Mouse (Mus musculus) olfactory bulb, adult 2 months (tissue): ENCODE results near the gene Ethe1. TPM values are rescaled to one million over a fixed set of nuclear protein-coding genes. Genes with fewer than 3 reads are reported as not detected.
A peak's percentile ranks its signal among the peaks of the same experiment; 100 is the strongest.
"Not testable (repeated sequence)": the region's sequence is repeated elsewhere in the genome, so short reads cannot be mapped to it uniquely, and the experiment has no call there.

Source experiments
- H3K27ac ChIP-seq: fragments of 200-500 bp; 2 replicates; pipeline ENCODE4 v1.5.1; 2012; ENCODE audit warnings: low read depth, low read length; ENCODE audit not compliant: insufficient read depth
- H3K4me1 ChIP-seq: fragments of 200-500 bp; 2 replicates; pipeline ENCODE4 v1.6.1; 2012; ENCODE audit warnings: low read length; ENCODE audit not compliant: control insufficient read depth, insufficient read depth
- H3K4me3 ChIP-seq: fragments of 200-500 bp; 2 replicates; pipeline ENCODE4 v1.5.1; 2012; ENCODE audit warnings: mild to moderate bottlenecking, low read depth, low read length, moderate library complexity; ENCODE audit not compliant: insufficient read depth
- CTCF ChIP-seq: fragments of 200-500 bp; IDR thresholded peaks from 2 replicates; pipeline ENCODE4 v1.5.1; 2012; ENCODE audit warnings: low read depth, mild to moderate bottlenecking, low read length, moderate library complexity; ENCODE audit not compliant: insufficient read depth
- POLR2A ChIP-seq: fragments of 200-500 bp; IDR thresholded peaks from 2 replicates; pipeline ENCODE4 v1.6.1; 2012; ENCODE audit warnings: mild to moderate bottlenecking, low read depth, low read length, moderate library complexity; ENCODE audit not compliant: insufficient read depth
- WGBS: fragments of 180-500 bp; shearing (Covaris S2); methylation state at CpG from one replicate; pipeline ENCODE4 v1.1.7; 2018; 5-methylcytosine and 5-hydroxymethylcytosine counted together
- polyA plus RNA-seq: library from polyadenylated mRNA; stranded (reverse); fragments of >200 nt; gene quantifications from 2 replicates; pipeline ENCODE4 v1.2.4, GENCODE M21; 2012; ENCODE audit warnings: low replicate concordance; ENCODE audit not compliant: missing spikeins, insufficient read depth, insufficient read length

The Ethe1 gene
- polyA plus RNA-seq, 1 experiment: not detected

- TF ChIP-seq CTCF: no peak
- TF ChIP-seq POLR2A: no peak
- no peak overlapping the region for H3K27ac ChIP-seq
- peaks cover 19% of the 10 kb centered on the region for H3K4me1 ChIP-seq
- 72% methylated on average over 6 of the region's 6 CpGs for WGBS
- H3K4me3 ChIP-seq: no peak overlapping the region
Measured at GRCm38 (mm10) chr7:24608017-24608416, 20.7 kb downstream of the Ethe1 start.

- TF ChIP-seq POLR2A (no peak), CTCF (no peak)
- WGBS: 88% methylated on average over 8 of the region's 8 CpGs
- no peak overlapping the region for H3K4me3 ChIP-seq
- H3K4me1 ChIP-seq: peaks cover 19% of the 10 kb centered on the region
- no peak overlapping the region for H3K27ac ChIP-seq
Measured at GRCm38 (mm10) chr7:24608561-24608960, 21.2 kb downstream of the Ethe1 start.

- TF ChIP-seq POLR2A (no peak), CTCF (no peak)
- no peak within 1 kb of the TSS for H3K27ac ChIP-seq
- peaks cover 19% of the 10 kb centered on the region for H3K4me1 ChIP-seq
- peak within 1 kb of the TSS; percentile 9; the same call in 1 of the 2 replicates for H3K4me3 ChIP-seq
- WGBS: 18% methylated on average over 25 of the region's 27 CpGs
Measured at GRCm38 (mm10) chr7:24610144-24610878, 23.0 kb downstream of the Ethe1 start, which contains the start of gene Phldb3. TSS of gene Phldb3 (plus strand) at chr7:24610763.

GRCm38 (mm10) chr7:24610879-24611494 is 23.6 kb downstream of the Ethe1 start:
- TF ChIP-seq CTCF (no peak), POLR2A (no peak)
- Histone ChIP-seq H3K27ac (no peak overlapping the region), H3K4me3 (peak overlapping the region; percentile 9; the same call in 1 of the 2 replicates), H3K4me1 (peaks cover 19% of the 10 kb centered on the region)
- WGBS: 1% methylated on average over 36 of the region's 36 CpGs

GRCm38 (mm10) chr7:24611709-24612108 is 24.4 kb downstream of the Ethe1 start:
- H3K27ac ChIP-seq: no peak overlapping the region
- peaks cover 19% of the 10 kb centered on the region for H3K4me1 ChIP-seq
- 23% methylated on average over 7 of the region's 7 CpGs for WGBS
- TF ChIP-seq CTCF (no peak), POLR2A (no peak)
- H3K4me3 ChIP-seq: no peak overlapping the region

- no peak overlapping the region for H3K27ac ChIP-seq
- TF ChIP-seq POLR2A (no peak), CTCF (no peak)
- 11% methylated on average over 27 of the region's 27 CpGs for WGBS
- no peak overlapping the region for H3K4me3 ChIP-seq
- H3K4me1 ChIP-seq: peaks cover 19% of the 10 kb centered on the region
Measured at GRCm38 (mm10) chr7:24612308-24612910, 25.1 kb downstream of the Ethe1 start.

- no peak overlapping the region for H3K4me3 ChIP-seq
- TF ChIP-seq POLR2A (no peak), CTCF (no peak)
- H3K4me1 ChIP-seq: peaks cover 19% of the 10 kb centered on the region
- WGBS: 91% methylated on average over 13 of the region's 13 CpGs
- no peak overlapping the region for H3K27ac ChIP-seq
Measured at GRCm38 (mm10) chr7:24614816-24615215, 27.5 kb downstream of the Ethe1 start.

- Histone ChIP-seq H3K4me3 (no peak overlapping the region), H3K27ac (no peak overlapping the region), H3K4me1 (peaks cover 1% of the 10 kb centered on the region; the same call in 1 of the 2 replicates)
- 83% methylated on average over 8 of the region's 8 CpGs for WGBS
- TF ChIP-seq POLR2A (no peak), CTCF (no peak)
Measured at GRCm38 (mm10) chr7:24617763-24618162, 30.4 kb downstream of the Ethe1 start.

- WGBS: 87% methylated on average over 8 of the region's 8 CpGs
- not testable (repeated sequence) for H3K4me1 ChIP-seq, H3K27ac ChIP-seq, H3K4me3 ChIP-seq
Measured at GRCm38 (mm10) chr7:24618374-24618773, 31.0 kb downstream of the Ethe1 start.
